In genomic region chr16:31428335-31428674, GRCm38 (mm10) we compare ENCODE assay signal across 8 mouse cellular contexts. TPM values are rescaled to one million over a fixed set of nuclear protein-coding genes. Genes with fewer than 3 reads are reported as not detected.
DNase-seq lines count a peak whose midpoint lies in the region; ATAC-seq and TF ChIP-seq lines count a peak whose summit lies in the region.

No protein-coding gene starts in this region.

- H3K4me3 ChIP-seq in lung, embryonic 15.5 days = peak overlapping the region; percentile 54
- H3K4me3 ChIP-seq in lung, adult 2 months (replicated peaks; ENCODE audit: extremely low read depth, low read depth, low read length) = no peak overlapping the region
- peak overlapping the region; percentile 50 for H3K4me3 ChIP-seq in embryonic fibroblast, embryonic 13.5 days (ENCODE audit: insufficient read depth, low read length)
- peak overlapping the region; percentile 64 for H3K4me3 ChIP-seq in intestine, postnatal 0 days (ENCODE audit: low read depth, low read length)
- peak overlapping the region; percentile 61 for H3K4me3 ChIP-seq in neural tube, embryonic 15.5 days (replicated peaks)

- H3K4me1 ChIP-seq in lung, embryonic 15.5 days = peaks cover 21% of the 10 kb centered on the region
- H3K4me1 ChIP-seq in lung, adult 2 months (ENCODE audit: control insufficient read depth, insufficient read depth, low read length) = peaks cover 4% of the 10 kb centered on the region
- no peaks in the 10 kb centered on the region for H3K4me1 ChIP-seq in embryonic fibroblast, embryonic 13.5 days (ENCODE audit: control insufficient read depth, insufficient read depth, low read length)
- H3K4me1 ChIP-seq in intestine, postnatal 0 days (replicated peaks; ENCODE audit: control insufficient read depth, insufficient read depth, low read length) = peaks cover 5% of the 10 kb centered on the region
- peaks cover 29% of the 10 kb centered on the region for H3K4me1 ChIP-seq in neural tube, embryonic 15.5 days

- H3K27ac ChIP-seq in lung, embryonic 15.5 days = no peak overlapping the region
- no peak overlapping the region for H3K27ac ChIP-seq in embryonic fibroblast, embryonic 13.5 days (ENCODE audit: insufficient read depth, low read length)
- H3K27ac ChIP-seq in intestine, postnatal 0 days (ENCODE audit: low read depth, low read length) = peak overlapping the region; percentile 99
- peak overlapping the region; percentile 96 for H3K27ac ChIP-seq in neural tube, embryonic 15.5 days (replicated peaks)

- no peak overlapping the region for H3K9ac ChIP-seq in lung, embryonic 15.5 days
- H3K9ac ChIP-seq in intestine, postnatal 0 days (ENCODE audit: low read depth, low read length) = peak overlapping the region; percentile 79
- H3K9ac ChIP-seq in neural tube, embryonic 15.5 days (replicated peaks) = peak overlapping the region; percentile 81

- no peak for ATAC-seq in lung, embryonic 15.5 days (ENCODE audit: borderline replicate concordance, extremely low read depth, low FRiP score, low TSS enrichment)
- ATAC-seq in intestine, postnatal 0 days = no peak
- no peak; the same call in 1 of the 2 replicates for ATAC-seq in neural tube, embryonic 15.5 days (ENCODE audit: low FRiP score)

- no peak for DNase-seq in lung, adult 2 months
- no peak for DNase-seq in Muller cell, postnatal 12 days (ENCODE audit: inconsistent ontology term)
- no peak for DNase-seq in spleen, postnatal 4 days (ENCODE audit: low spot score in 2 of 2)
- no peak for DNase-seq in adipocyte (ENCODE audit: low spot score)

- no peak for TF ChIP-seq CTCF in lung, adult 2 months (IDR thresholded peaks at IDR 0.05; ENCODE audit: insufficient read depth, low read length)
- TF ChIP-seq CTCF in embryonic fibroblast, embryonic 13.5 days (IDR thresholded peaks at IDR 0.05; ENCODE audit: borderline replicate concordance, insufficient read depth, low read length) = no peak
- no peak for TF ChIP-seq CTCF in intestine, postnatal 0 days (IDR thresholded peaks at IDR 0.05; ENCODE audit: low read depth)

- H3K27me3 ChIP-seq in lung, embryonic 15.5 days = peaks cover 36% of the 10 kb centered on the region
- H3K27me3 ChIP-seq in intestine, postnatal 0 days (replicated peaks; ENCODE audit: control insufficient read depth, insufficient read depth, low read length) = no peaks in the 10 kb centered on the region
- no peaks in the 10 kb centered on the region; the same call in 1 of the 2 replicates for H3K27me3 ChIP-seq in neural tube, embryonic 15.5 days (replicated peaks)

- no peak for TF ChIP-seq POLR2A in lung, adult 2 months (IDR thresholded peaks at IDR 0.05; ENCODE audit: borderline replicate concordance, extremely low read depth, low read depth, low read length)
- TF ChIP-seq POLR2A in embryonic fibroblast, embryonic 13.5 days (IDR thresholded peaks at IDR 0.05; ENCODE audit: low read depth, low read length) = no peak

- H3K4me2 ChIP-seq in lung, embryonic 15.5 days = peak overlapping the region; percentile 95
- peak overlapping the region; percentile 91 for H3K4me2 ChIP-seq in intestine, postnatal 0 days (replicated peaks; ENCODE audit: low read depth)
- peak overlapping the region; percentile 72 for H3K4me2 ChIP-seq in neural tube, embryonic 15.5 days

- 4% methylated on average over 11 of the region's 11 CpGs for WGBS in lung, embryonic 15.5 days
- 2% methylated on average over 11 of the region's 11 CpGs for WGBS in lung, adult 2 months
- WGBS in intestine, postnatal 0 days = 3% methylated on average over 11 of the region's 11 CpGs
- WGBS in neural tube, embryonic 15.5 days = 5% methylated on average over 11 of the region's 11 CpGs

- H3K36me3 ChIP-seq in lung, embryonic 15.5 days = no peaks in the 10 kb centered on the region
- no peaks in the 10 kb centered on the region for H3K36me3 ChIP-seq in intestine, postnatal 0 days (ENCODE audit: control insufficient read depth, insufficient read depth)
- H3K36me3 ChIP-seq in neural tube, embryonic 15.5 days = no peaks in the 10 kb centered on the region

- no peaks in the 10 kb centered on the region for H3K9me3 ChIP-seq in lung, embryonic 15.5 days
- no peaks in the 10 kb centered on the region for H3K9me3 ChIP-seq in intestine, postnatal 0 days (ENCODE audit: control insufficient read depth)
- no peaks in the 10 kb centered on the region for H3K9me3 ChIP-seq in neural tube, embryonic 15.5 days (replicated peaks)

RNA-seq across cellular contexts. Expression of gene Bdh1, which starts 6.2 kb away (rescaled TPM):
- 6.2 and 7.3 TPM in 2 replicates for polyA plus RNA-seq in lung, embryonic 15.5 days (2015; fragmentation: Nextera tagmentation; extraction: Ambion mirVana)
- 5.7 and 10.2 TPM in 2 replicates for polyA plus RNA-seq in lung, adult 2 months (2012; rRNA removed)
- 4.7 and 6.7 TPM in 2 replicates for polyA plus RNA-seq in embryonic fibroblast, embryonic 13.5 days (2011; ENCODE audit: insufficient read length, low read depth, missing spikeins)
- 327 and 338 TPM in 2 replicates for polyA plus RNA-seq in intestine, postnatal 0 days (2015; fragmentation: Nextera tagmentation; extraction: Ambion mirVana)
- 123 and 143 TPM in 2 replicates for polyA plus RNA-seq in neural tube, embryonic 15.5 days (2015; fragmentation: Nextera tagmentation; extraction: Ambion mirVana)

Comparison
In these comparisons a context has a peak if more than half of its experiments do, and no peak if none do; other contexts are left out.
1. H3K27ac ChIP-seq: peak in intestine, postnatal 0 days (single experiment) and neural tube, embryonic 15.5 days (single experiment); none in lung, embryonic 15.5 days (single experiment) and embryonic fibroblast, embryonic 13.5 days (single experiment).
2. RNA of gene Bdh1, which starts 6.2 kb away (polyA plus RNA-seq): 327 to 338 TPM in intestine, postnatal 0 days and 123 to 143 TPM in neural tube, embryonic 15.5 days; 5.7 to 10.2 TPM in lung, adult 2 months, 4.7 to 6.7 TPM in embryonic fibroblast, embryonic 13.5 days and 6.2 to 7.3 TPM in lung, embryonic 15.5 days; every median in the first group is over 10 times any median in the second.
3. Peak in every context shown above with its lines, with median percentiles within 50 percentile points of each other: H3K4me2 ChIP-seq.